Mouse (Mus musculus) gonadal fat pad, adult 2 months (tissue): ENCODE measurements around the gene Arhgap10. TPM values are rescaled to one million over a fixed set of nuclear protein-coding genes. Genes with fewer than 3 reads are reported as not detected.

Experiments
- DNase-seq: peaks from one replicate; pipeline ENCODE4 v3.0.0-alpha.2; 2012; ENCODE audit warnings: low read depth
- polyA plus RNA-seq: library from polyadenylated mRNA; depleted of rRNA; stranded (reverse); fragments of >200 nt; gene quantifications from 2 replicates; pipeline ENCODE4 v1.2.3, GENCODE M21; 2012

Gene Arhgap10
- polyA plus RNA-seq, 1 experiment, result 7.6 TPM

DNA sequence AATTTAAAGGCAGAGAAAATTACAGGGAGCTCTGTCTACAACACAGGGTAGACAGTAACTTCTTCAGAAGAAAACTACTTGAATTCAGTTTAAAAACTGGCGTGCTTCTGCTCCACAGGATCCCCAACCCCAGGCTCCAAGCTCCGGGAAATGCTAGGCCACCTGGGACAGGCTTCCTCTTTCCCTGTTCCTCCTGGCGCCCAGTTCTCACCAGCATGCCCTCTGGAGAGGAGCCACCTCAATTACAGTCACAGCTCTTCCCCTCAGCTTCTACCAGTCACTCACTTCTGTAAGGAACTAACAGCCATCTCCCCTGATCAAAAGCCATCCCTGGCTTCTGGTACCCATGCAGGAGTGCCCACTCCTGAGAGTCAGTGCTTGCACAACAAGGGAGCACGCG, 32.9 kb downstream of the Arhgap10 start:
- DNase-seq, result no peak

GRCm38 (mm10) chr8:77484266-77484665, 33.5 kb downstream of the Arhgap10 start:
- DNase-seq, result no peak

- no peak for DNase-seq
These were observed 34.1 kb downstream of the Arhgap10 start for GRCm38 (mm10) chr8:77483676-77484075.

- no peak for DNase-seq
These were observed 36.0 kb downstream of the Arhgap10 start for GRCm38 (mm10) chr8:77481791-77482190.

GRCm38 (mm10) chr8:77479995-77480394, 37.8 kb downstream of the Arhgap10 start:
- DNase-seq, result no peak

- no peak for DNase-seq
These were observed 38.9 kb downstream of the Arhgap10 start for GRCm38 (mm10) chr8:77478913-77479273.

- no peak for DNase-seq
These were observed 39.4 kb downstream of the Arhgap10 start for GRCm38 (mm10) chr8:77478155-77478912.

GRCm38 (mm10) chr8:77477684-77478083, 40.1 kb downstream of the Arhgap10 start:
- DNase-seq, result no peak

GRCm38 (mm10) chr8:77474614-77475013, 43.1 kb downstream of the Arhgap10 start:
- no peak for DNase-seq

- DNase-seq, result peak; percentile 67
These were observed 44.0 kb downstream of the Arhgap10 start for GRCm38 (mm10) chr8:77473773-77474172.

GRCm38 (mm10) chr8:77473373-77473772, 44.4 kb downstream of the Arhgap10 start:
- no peak for DNase-seq

DNA sequence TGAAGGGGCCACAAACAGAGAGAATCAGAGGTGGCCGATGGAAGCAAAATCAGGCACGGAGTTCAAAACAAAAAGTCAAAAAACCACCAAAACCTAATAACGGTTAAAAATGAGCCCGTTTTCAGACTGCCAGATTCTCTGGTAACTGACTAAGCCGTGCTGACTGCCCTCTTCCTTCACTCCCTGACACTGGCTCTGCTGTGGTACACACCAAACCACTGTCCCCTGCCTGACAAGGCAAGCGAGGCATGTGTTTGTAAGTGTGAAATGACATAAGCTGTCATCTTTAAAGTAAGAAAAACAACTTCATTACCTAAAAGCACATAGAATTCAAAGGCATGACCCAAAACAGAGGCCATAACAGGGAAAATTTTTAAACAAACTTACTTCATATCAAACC, 56.4 kb downstream of the Arhgap10 start:
- DNase-seq, result no peak

DNA sequence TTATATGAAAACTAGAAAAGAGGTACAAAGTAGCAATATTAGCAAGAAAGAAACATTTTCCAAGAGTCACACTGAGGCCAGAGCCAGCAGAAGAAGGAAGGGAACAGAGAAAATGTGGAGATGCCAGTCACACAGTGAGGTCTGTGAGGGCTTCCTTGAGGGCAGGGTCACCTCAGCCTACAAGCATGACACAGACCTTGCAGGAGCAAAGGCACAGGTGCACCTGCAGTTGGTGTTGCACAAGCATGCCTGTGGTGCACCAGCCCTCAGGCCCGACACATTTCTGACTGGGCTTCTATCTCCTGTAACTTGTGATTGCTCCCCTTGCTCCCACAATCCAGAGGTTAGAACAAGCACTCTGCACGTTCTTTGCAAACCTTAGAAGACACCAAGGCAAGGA, 57.4 kb downstream of the Arhgap10 start:
- DNase-seq, result no peak

GRCm38 (mm10) chr8:77459696-77460095, 58.1 kb downstream of the Arhgap10 start:
- DNase-seq, result no peak

DNA sequence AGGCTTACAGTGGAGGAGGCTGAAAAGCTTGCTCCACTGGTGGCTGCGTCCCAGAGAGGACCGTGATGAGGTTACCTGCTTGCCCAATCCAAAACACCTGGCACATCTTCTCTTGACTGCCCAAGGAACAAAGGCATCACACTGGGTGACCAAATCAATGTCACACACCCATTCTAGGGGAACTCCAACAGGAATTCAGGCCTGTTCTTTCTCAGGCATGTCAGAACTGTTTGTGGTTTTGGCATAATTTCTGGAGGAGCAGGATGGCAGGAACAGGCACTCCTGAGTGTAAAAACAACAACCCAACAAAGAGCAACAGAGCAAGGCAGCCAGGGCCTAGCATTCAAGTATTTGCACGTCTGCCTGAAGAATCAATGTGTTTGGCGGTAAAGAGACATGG, 59.2 kb downstream of the Arhgap10 start:
- peak; percentile 97 for DNase-seq

DNA sequence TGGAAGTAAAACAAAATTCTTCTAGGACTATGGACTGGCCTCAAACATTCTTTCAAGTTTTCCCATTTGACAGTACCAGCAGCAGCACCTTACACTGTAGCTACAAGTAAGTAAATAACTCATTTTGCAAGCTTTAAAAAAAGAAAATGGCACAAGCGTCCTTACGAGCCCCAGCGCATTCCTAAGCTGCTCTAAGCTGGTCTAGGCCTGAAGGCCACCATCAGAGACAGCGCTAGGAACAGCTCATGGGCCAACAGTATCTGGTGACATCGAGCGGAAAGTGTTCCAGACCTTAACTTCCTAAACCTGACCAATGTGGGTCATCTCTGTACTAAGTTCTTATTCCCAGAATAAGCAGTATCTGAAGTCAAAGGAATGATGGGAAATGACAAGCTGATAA, 61.5 kb downstream of the Arhgap10 start:
- DNase-seq, result no peak

GRCm38 (mm10) chr8:77453836-77454235, 63.9 kb downstream of the Arhgap10 start:
- no peak for DNase-seq

- DNase-seq, result no peak
These were observed 66.0 kb downstream of the Arhgap10 start for GRCm38 (mm10) chr8:77451466-77452382.

DNA sequence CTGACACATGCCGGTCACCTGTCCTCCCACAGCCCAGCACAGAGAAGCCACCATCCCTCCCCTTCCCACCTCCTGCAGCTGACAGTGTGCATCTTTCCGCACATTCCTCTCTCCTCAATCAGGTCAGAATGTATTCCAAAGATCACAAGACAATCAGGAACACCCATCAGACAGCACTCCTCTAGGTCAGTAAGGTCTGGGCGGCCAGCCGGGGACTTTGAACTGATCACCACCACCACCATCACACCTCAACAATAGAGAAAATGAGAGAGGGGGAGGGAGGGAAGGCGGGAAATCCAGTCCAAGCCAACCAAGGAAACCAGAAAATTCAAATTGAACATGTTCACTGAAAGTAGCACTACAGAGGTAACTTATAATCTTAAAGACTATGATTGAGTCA, 66.7 kb downstream of the Arhgap10 start:
- DNase-seq, result no peak

DNA sequence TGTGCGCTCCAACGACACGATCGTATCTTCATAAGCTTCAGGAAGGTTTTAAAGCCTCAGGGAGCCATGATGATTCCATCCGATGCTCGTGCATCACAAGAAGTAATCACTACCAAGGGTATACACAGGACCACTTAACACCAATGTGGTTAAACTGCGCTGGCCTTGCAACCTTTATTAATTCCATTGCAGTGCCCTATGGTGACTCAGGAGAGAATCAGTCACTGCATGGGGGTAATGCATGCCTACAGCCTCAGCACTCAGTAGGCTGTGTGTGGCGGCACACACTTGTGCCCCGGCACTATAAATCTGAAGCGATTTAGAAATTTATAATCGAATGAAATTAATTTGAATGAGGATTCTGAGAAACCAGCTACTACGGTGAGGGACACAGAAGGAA, 71.5 kb downstream of the Arhgap10 start:
- DNase-seq, result no peak

DNA sequence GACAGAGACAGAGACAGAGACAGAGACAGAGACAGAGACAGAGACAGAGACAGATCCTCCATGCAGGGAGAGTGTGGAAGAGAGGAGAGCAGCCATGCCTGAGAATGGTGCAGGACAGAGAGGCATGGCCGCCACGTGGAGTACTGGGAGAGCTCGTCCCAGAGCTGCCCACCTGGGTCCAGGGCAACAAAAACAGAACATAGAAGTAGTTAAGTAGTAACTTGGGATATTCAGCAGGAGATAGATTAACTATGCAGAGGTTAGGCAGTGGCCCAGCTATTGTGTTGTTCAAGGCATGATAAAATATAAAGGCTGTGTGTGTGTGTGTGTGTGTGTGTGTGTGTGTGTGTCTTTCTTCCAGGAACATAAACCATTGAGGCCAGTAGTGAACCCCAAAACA, 72.1 kb downstream of the Arhgap10 start:
- no peak for DNase-seq

DNA sequence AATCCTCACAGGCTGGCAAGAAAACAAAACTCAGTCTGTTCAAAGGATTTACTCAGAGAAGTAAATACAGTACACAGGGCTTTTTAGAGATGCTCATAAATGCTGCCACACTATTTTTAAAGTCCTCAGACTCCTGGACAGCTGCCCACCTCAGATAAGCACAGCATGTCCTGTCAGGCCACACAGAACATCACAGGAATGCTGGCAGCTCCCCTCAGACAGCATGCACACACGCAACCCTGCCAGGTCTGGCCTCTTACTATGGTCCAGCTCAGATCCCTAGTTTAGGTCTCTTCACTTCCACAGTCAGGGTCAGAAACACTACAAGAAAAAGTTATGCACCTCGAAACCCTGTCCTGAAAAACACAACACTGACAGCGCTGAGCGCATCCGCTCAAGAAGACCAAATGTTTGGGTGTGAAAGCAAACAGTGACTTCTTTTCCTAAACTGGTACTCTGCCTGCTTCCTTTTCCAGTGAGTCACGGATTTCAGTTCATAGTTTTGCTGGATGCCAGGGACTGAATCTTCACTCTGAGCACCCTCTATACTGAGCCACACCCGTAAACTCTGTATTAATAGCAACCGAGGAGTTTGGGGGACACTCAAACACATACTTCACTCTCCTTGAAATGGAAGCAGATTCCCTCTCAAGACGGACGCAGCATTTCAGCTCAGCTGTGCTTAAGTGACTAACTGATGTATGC, 73.4 kb downstream of the Arhgap10 start:
- DNase-seq, result no peak
